Mouse (Mus musculus) heart, postnatal 10 days (tissue): ENCODE data around the gene Rpl9-ps1. TPM values are rescaled to one million over a fixed set of nuclear protein-coding genes. Genes with fewer than 3 reads are reported as not detected.

Experiments used
- DNase-seq, 2 experiments: peaks; one replicate each; pipeline ENCODE4 v3.0.0; 2021
- intact Hi-C: fragments of 180-260 bp; cut with DNase I; formaldehyde crosslinking; loops from one replicate; pipeline ENCODE4 v1.15.1; 2025
- total RNA-seq, 2 experiments: library from RNA; stranded (reverse); gene quantifications; 2 replicates each; pipeline ENCODE4 v1.2.3; 2021

Gene Rpl9-ps1
- total RNA-seq, 2 experiments from 2014 or later: not detected

- intact Hi-C loops: no loop called here
- DNase-seq: no peak
Observed at GRCm38 (mm10) chr11:83628808-83629207, 16.6 kb downstream of the Rpl9-ps1 start.

GRCm38 (mm10) chr11:83623586-83623985 is 21.8 kb downstream of the Rpl9-ps1 start:
- DNase-seq: no peak
- intact Hi-C loops: no loop called here

GRCm38 (mm10) chr11:83619037-83619436 is 26.4 kb downstream of the Rpl9-ps1 start:
- no peak for DNase-seq
- intact Hi-C loops: no loop called here

- DNase-seq: no peak
- intact Hi-C loops: no loop called here
Observed at GRCm38 (mm10) chr11:83618238-83618637, 27.2 kb downstream of the Rpl9-ps1 start.

GRCm38 (mm10) chr11:83616586-83616985 is 28.8 kb downstream of the Rpl9-ps1 start:
- no peak for DNase-seq
- intact Hi-C loops: no loop called here

GRCm38 (mm10) chr11:83610900-83611299 is 34.5 kb downstream of the Rpl9-ps1 start:
- intact Hi-C loops: no loop called here
- DNase-seq: no peak

GRCm38 (mm10) chr11:83606396-83606795 is 39.0 kb downstream of the Rpl9-ps1 start:
- no peak for DNase-seq
- intact Hi-C loops: no loop called here

- intact Hi-C loops: no loop called here
- no peak for DNase-seq
Observed at GRCm38 (mm10) chr11:83605535-83605934, 39.9 kb downstream of the Rpl9-ps1 start.

GRCm38 (mm10) chr11:83604698-83605097 is 40.7 kb downstream of the Rpl9-ps1 start:
- intact Hi-C loops: no loop called here
- DNase-seq: no peak

- DNase-seq: no peak
- intact Hi-C loops: no loop called here
Observed at GRCm38 (mm10) chr11:83603399-83603798, 42.0 kb downstream of the Rpl9-ps1 start.

GRCm38 (mm10) chr11:83600576-83600975 is 44.8 kb downstream of the Rpl9-ps1 start:
- DNase-seq: no peak
- intact Hi-C loops: no loop called here

- intact Hi-C loops: no loop called here
- DNase-seq: no peak
Observed at GRCm38 (mm10) chr11:83598991-83599390, 46.4 kb downstream of the Rpl9-ps1 start.

- intact Hi-C loops: no loop called here
- DNase-seq: no peak
Observed at GRCm38 (mm10) chr11:83598207-83598837, 47.1 kb downstream of the Rpl9-ps1 start.

- no peak for DNase-seq
- intact Hi-C loops: no loop called here
Observed at GRCm38 (mm10) chr11:83597796-83598195, 47.6 kb downstream of the Rpl9-ps1 start.

- no peak for DNase-seq
- intact Hi-C loops: no loop called here
Observed at GRCm38 (mm10) chr11:83595669-83596455, 49.6 kb downstream of the Rpl9-ps1 start.

Other genes with a start within 250 kb of the Rpl9-ps1 start
- gene Rasl10b, start 236.5 kb downstream of the Rpl9-ps1 start, total RNA-seq: 10 to 100 TPM; 25.7 to 25.9 TPM
- not detected for gene Gas2l2, start 216.2 kb downstream of the Rpl9-ps1 start, total RNA-seq
- gene 1700020L24Rik, start 207.9 kb downstream of the Rpl9-ps1 start, total RNA-seq: not detected
- 1 to 10 TPM; 7.4 to 8.4 TPM for gene Mmp28, start 182.6 kb downstream of the Rpl9-ps1 start, total RNA-seq
- gene Taf15, start 172.5 kb downstream of the Rpl9-ps1 start, total RNA-seq: 10 to 100 TPM; 39.8 to 46.3 TPM
- not detected for gene Heatr9, start 123.4 kb downstream of the Rpl9-ps1 start, total RNA-seq
- gene Ccl5, start 115.1 kb downstream of the Rpl9-ps1 start, total RNA-seq: not detected
- 1 to 10 TPM; 2.9 to 5.3 TPM for gene Ccl9, start 67.0 kb downstream of the Rpl9-ps1 start, total RNA-seq
- 1 to 10 TPM; 3.0 to 4.5 TPM for gene Ccl6, start 52.5 kb downstream of the Rpl9-ps1 start, total RNA-seq
- gene Ccl3, start 3.7 kb upstream of the Rpl9-ps1 start, total RNA-seq: under 1 TPM in 1 of 2 experiments, not detected in 1; 0.35 TPM
- not detected for gene Ccl4, start 17.0 kb upstream of the Rpl9-ps1 start, total RNA-seq
- gene Wfdc17, start 58.4 kb upstream of the Rpl9-ps1 start, total RNA-seq: 1 to 10 TPM in 1 of 2 experiments, under 1 TPM in 1; 0.91 to 1.1 TPM
- under 1 TPM in 1 of 2 experiments, not detected in 1; 0.74 TPM for gene Wfdc18, start 63.4 kb upstream of the Rpl9-ps1 start, total RNA-seq
- not detected for gene Wfdc21, start 101.3 kb upstream of the Rpl9-ps1 start, total RNA-seq
- 1 to 10 TPM; 8.0 to 8.2 TPM for gene Heatr6, start 108.1 kb upstream of the Rpl9-ps1 start, total RNA-seq
- gene Hnf1b, start 204.4 kb upstream of the Rpl9-ps1 start, total RNA-seq: not detected